Mouse (Mus musculus) G1E (cell line): ENCODE results near the gene Gm12394.

Source experiments
- CTCF ChIP-seq: IDR thresholded peaks from 2 replicates; pipeline ENCODE4 v1.5.1; 2012; ENCODE audit warnings: low read depth, low read length, inconsistent platforms, mixed read lengths
- TAL1 ChIP-seq: conservative IDR thresholded peaks from 2 replicates; pipeline ENCODE4 v1.6.1; 2012; ENCODE audit warnings: low read depth, low read length, inconsistent platforms, mixed read lengths

- TF ChIP-seq CTCF = no peak
- TF ChIP-seq TAL1 = no peak
Observed at GRCm38 (mm10) chr4:42888806-42889205, 32.2 kb upstream of the Gm12394 start.
